Mouse (Mus musculus) thymus, adult 2 months (tissue): Measurements from ENCODE around the gene Celf2. TPM values are rescaled to one million over a fixed set of nuclear protein-coding genes. Genes with fewer than 3 reads are reported as not detected.

Source experiments
- DNase-seq: peaks from one replicate; pipeline ENCODE4 v3.0.0; 2021
- H3K27ac ChIP-seq: fragments of 200-500 bp; 2 replicates; pipeline ENCODE4 v1.5.1; 2012; ENCODE audit warnings: low read length, control low read depth; ENCODE audit not compliant: control insufficient read depth, insufficient read depth
- H3K27me3 ChIP-seq: fragments of 200-500 bp; 2 replicates; pipeline ENCODE4 v1.6.1; 2012; ENCODE audit warnings: mild to moderate bottlenecking, low read length, moderate library complexity, mixed read lengths; ENCODE audit not compliant: control insufficient read depth, insufficient read depth
- H3K36me3 ChIP-seq: fragments of 200-500 bp; 2 replicates; pipeline ENCODE4 v1.6.1; 2012; ENCODE audit warnings: mild to moderate bottlenecking, low read length, moderate library complexity; ENCODE audit not compliant: control insufficient read depth, insufficient read depth
- H3K4me1 ChIP-seq: fragments of 200-500 bp; replicated peaks from 2 replicates; pipeline ENCODE4 v1.6.1; 2012; ENCODE audit warnings: low read length; ENCODE audit not compliant: control insufficient read depth, insufficient read depth
- H3K4me3 ChIP-seq: fragments of 200-500 bp; 2 replicates; pipeline ENCODE4 v1.5.1; 2012; ENCODE audit warnings: mild to moderate bottlenecking, low read length, control low read depth, moderate library complexity; ENCODE audit not compliant: control insufficient read depth, insufficient read depth
- CTCF ChIP-seq: fragments of 200-500 bp; IDR thresholded peaks from 2 replicates; pipeline ENCODE4 v1.5.1; 2012; ENCODE audit warnings: mild to moderate bottlenecking, control low read depth, low read length, moderate library complexity, borderline replicate concordance; ENCODE audit not compliant: control insufficient read depth, poor library complexity, insufficient read depth; ENCODE audit errors: extremely low read depth
- POLR2A ChIP-seq: fragments of 200-500 bp; IDR thresholded peaks from 2 replicates; pipeline ENCODE4 v1.6.1; 2012; ENCODE audit warnings: mild to moderate bottlenecking, low read length, control low read depth, moderate library complexity; ENCODE audit not compliant: control insufficient read depth, poor library complexity, insufficient read depth; ENCODE audit errors: extremely low read depth
- WGBS: fragments of 180-500 bp; shearing (Covaris S2); methylation state at CpG from one replicate; pipeline ENCODE4 v1.1.7; 2018; 5-methylcytosine and 5-hydroxymethylcytosine counted together
- polyA plus RNA-seq: library from polyadenylated mRNA; depleted of rRNA; stranded (reverse); fragments of >200 nt; gene quantifications from 2 replicates; pipeline ENCODE4 v1.2.3, GENCODE M21; 2012

The Celf2 gene
- polyA plus RNA-seq, 1 experiment = 214 TPM

DNA sequence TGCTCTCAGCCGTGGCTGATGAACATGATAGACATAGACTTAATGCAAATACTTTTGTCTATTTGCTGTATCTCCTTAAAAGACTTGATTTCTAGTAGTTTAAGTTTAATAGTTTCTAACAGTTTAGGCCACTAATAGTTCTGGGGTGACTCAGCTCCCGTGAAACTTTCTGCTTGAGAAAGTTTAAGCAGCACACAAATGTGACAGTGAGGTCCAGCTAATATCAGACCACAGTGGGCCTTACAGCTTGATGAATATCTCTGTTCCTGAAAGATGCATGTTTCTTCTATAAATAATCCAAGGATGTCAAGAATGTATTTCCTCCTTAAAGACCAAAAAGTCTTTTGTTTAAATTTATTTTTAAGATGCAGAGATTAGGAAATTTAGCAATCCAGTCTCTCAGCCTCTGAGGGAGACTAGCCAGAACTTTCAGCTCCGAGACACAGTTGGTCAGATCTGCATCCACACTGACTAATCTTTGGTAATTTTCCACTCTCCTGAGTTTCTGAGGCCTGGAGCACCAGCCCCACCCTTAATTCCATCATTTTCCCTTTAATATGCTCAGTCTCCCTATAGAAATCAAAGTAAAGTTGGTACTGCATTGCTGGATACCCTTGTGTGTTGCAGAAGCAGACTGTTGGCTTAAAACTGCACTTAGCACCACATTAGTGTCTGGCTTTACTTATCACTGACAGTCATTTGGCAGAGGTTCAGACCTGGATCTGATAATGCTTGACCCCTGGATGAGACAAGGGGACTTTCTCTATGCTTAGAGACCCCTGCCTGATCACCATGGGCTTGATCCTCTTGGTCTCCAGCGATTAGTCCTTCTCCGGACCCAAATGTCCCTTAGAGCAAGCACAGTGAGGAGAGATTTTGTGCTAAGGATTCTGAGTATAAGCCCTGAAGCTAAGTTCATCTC is 436.8 kb downstream of the Celf2 start:
- Histone ChIP-seq H3K27me3 (no peaks in the 10 kb centered on the region), H3K4me1 (no peaks in the 10 kb centered on the region), H3K36me3 (no peaks in the 10 kb centered on the region), H3K4me3 (no peak overlapping the region), H3K27ac (no peak overlapping the region)
- TF ChIP-seq POLR2A (no peak), CTCF (no peak)
- DNase-seq = no peak
- 91% methylated on average over 5 of the region's 5 CpGs for whole genome bisulfite sequencing

DNA sequence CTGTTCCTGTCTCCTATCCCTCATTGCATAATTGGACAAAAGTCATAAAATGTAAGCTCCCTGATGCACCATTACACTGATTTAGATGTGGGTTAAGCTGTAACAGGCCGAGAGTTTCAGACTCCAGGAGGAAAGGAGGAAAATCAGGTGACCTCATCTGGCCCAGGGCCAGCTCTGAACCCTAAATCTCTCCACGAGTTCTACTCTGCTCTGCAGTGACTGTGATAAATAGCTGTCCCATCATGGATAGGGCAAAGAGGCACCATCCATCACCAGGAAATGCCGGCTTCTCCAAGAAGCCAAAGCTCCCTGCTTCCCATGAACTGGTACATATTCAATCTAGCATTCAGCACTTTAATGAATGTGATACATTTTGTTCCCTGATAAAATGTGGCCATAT is 439.9 kb downstream of the Celf2 start:
- H3K36me3 ChIP-seq = no peaks in the 10 kb centered on the region
- no peaks in the 10 kb centered on the region for H3K27me3 ChIP-seq
- TF ChIP-seq CTCF = no peak
- no peak for TF ChIP-seq POLR2A
- H3K27ac ChIP-seq = no peak overlapping the region
- 72% methylated on average over 3 of the region's 3 CpGs for WGBS
- no peaks in the 10 kb centered on the region for H3K4me1 ChIP-seq
- no peak overlapping the region for H3K4me3 ChIP-seq
- no peak for DNase-seq

DNA sequence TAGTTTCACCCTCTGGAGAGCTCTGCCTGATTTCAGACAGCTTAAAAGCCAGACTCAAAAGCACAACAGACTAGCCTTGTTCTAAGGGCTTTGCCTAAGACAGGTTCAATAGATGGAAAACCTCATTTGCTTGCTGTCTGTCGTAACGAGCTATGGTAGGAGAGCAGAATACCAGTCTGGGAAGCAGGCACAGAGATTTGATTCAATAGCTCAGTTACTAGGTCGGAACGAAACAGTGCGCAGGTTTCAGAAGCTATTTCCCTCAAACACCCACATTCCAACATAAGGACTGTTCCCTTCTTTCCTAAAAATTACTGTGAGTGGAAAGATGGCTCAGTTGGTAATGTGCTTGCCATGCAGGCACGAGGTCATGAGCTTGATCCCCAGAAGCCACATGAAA is 441.1 kb downstream of the Celf2 start:
- DNase-seq = no peak
- H3K27me3 ChIP-seq = no peaks in the 10 kb centered on the region
- H3K36me3 ChIP-seq = no peaks in the 10 kb centered on the region
- H3K27ac ChIP-seq = no peak overlapping the region
- 95% methylated on average over 6 of the region's 6 CpGs for WGBS
- H3K4me3 ChIP-seq = no peak overlapping the region
- TF ChIP-seq POLR2A = no peak
- TF ChIP-seq CTCF = no peak
- no peaks in the 10 kb centered on the region for H3K4me1 ChIP-seq

DNA sequence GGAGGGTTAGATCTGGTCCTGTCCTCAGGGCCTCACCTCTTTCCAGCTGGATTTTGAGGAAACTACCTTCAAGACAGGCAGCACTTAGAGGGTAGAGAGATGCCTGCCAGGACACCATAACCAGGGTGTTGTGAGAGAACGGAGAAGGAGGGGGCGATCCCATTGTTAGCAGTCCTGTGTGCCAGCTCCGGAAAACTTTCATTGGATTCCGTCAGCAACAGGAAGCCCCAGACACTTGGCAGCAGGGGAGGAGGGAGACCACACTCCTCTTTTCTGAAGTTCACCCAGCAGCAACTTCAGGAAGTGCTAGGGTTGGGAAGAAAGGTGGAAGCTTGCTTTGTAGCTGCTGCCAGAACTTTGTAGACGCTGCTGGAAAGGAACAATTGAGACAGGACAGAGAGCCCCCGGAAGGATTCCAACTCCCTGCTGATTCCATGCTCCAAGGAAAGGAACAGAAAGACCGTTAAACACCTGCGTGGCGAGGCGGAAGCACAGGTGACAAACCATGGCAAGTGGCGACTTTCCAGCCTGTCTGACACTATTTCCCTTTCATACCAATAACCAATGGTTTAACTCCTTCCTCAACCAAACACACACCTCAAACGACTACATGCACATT is 445.7 kb downstream of the Celf2 start:
- WGBS = 50% methylated on average over 12 of the region's 12 CpGs
- Histone ChIP-seq H3K36me3 (no peaks in the 10 kb centered on the region), H3K4me1 (no peaks in the 10 kb centered on the region), H3K4me3 (no peak overlapping the region), H3K27me3 (no peaks in the 10 kb centered on the region), H3K27ac (no peak overlapping the region)
- no peak for TF ChIP-seq CTCF
- TF ChIP-seq POLR2A = no peak
- no peak for DNase-seq

DNA sequence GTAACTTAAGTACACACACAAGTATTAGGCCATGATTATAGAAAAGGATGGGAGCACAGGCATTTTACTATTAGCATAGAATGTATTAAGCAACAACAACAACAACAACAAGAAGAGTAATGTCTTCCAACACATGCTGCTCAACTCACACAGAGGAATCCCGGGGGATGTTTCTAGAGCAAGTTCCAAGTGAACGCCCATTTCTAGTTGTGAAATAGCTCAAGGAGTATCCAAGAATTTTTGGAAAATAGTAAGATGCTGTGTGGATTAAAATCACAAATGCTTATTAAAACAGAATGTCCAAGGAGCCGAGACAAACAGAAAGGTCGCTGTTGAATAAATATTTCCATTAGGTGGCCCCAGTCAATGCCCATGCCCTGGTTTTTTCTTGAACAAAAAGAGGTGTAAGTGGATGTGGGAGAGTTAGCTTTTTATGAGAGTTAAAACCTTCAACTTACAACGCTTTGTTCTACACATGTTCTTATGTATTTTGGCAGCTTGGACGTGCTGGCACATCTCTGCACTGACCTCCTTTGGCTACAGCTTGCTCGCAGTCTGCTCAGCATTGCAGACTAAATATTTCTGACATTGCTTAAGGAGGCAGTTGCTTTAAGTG is 448.8 kb downstream of the Celf2 start:
- no peaks in the 10 kb centered on the region for H3K27me3 ChIP-seq
- no peak for DNase-seq
- WGBS = 95% methylated on average over 7 of the region's 7 CpGs
- no peak overlapping the region for H3K4me3 ChIP-seq
- H3K36me3 ChIP-seq = no peaks in the 10 kb centered on the region
- H3K4me1 ChIP-seq = no peaks in the 10 kb centered on the region
- H3K27ac ChIP-seq = no peak overlapping the region
- TF ChIP-seq CTCF (no peak), POLR2A (no peak)

DNA sequence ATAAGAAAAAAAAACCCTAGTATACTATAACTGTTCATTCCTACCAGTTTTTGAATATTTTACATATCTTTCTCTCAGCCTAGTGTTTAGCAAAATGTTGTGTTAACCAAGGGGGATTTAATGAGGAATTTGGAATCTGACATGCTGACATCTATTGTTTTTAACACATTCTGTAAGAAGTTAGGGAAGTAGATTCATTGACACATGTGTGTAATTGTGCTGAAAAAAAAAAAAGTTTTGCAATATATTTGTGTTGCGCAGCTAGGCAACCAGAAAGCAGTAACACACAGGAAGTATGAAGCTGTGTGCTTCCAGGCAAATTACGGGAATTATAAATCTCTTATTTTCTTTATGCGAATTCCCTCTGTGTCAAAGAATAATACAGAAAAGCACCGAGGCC is 453.0 kb downstream of the Celf2 start:
- no peak overlapping the region for H3K27ac ChIP-seq
- no peaks in the 10 kb centered on the region for H3K4me1 ChIP-seq
- no peaks in the 10 kb centered on the region for H3K27me3 ChIP-seq
- WGBS = 94% methylated on average over 4 of the region's 4 CpGs
- DNase-seq = no peak
- H3K4me3 ChIP-seq = no peak overlapping the region
- TF ChIP-seq CTCF (no peak), POLR2A (no peak)
- H3K36me3 ChIP-seq = no peaks in the 10 kb centered on the region

DNA sequence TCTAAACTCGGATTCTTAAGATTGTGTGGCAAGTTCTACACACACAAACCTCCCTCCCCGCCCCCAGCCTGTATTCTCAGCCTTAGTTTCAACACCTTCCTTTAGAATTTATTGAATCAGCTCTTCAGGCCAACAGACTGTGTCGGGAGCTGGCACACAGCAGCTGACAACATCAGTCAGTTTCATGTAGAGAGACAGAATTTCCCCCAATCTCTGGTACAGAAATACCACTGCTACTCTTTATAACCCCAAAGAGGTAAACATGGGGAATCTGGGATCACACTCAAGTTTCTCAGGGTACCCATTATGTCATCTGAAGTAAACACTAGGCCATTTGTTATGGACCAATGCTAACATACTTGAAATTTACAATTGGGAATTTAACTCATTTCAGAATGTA is 453.4 kb downstream of the Celf2 start:
- 80% methylated on average over 3 of the region's 3 CpGs for WGBS
- no peak overlapping the region for H3K4me3 ChIP-seq
- H3K27ac ChIP-seq = no peak overlapping the region
- H3K36me3 ChIP-seq = no peaks in the 10 kb centered on the region
- H3K27me3 ChIP-seq = no peaks in the 10 kb centered on the region
- no peak for DNase-seq
- no peak for TF ChIP-seq POLR2A
- no peak for TF ChIP-seq CTCF
- no peaks in the 10 kb centered on the region for H3K4me1 ChIP-seq
